Comparison of ENCODE assay signal across 8 mouse cellular contexts in genomic region chr5:122798557-122799378, GRCm38 (mm10). TPM values are rescaled to one million over a fixed set of nuclear protein-coding genes. Genes with fewer than 3 reads are reported as not detected.
DNase-seq lines count a peak whose midpoint lies in the region; ATAC-seq and TF ChIP-seq lines count a peak whose summit lies in the region.

No protein-coding gene starts in this region.

- no peak overlapping the region for H3K4me2 ChIP-seq in embryonic facial prominence, embryonic 14.5 days (ENCODE audit: low read depth, low read length)
- H3K4me2 ChIP-seq in kidney, postnatal 0 days (ENCODE audit: low read length): no peak overlapping the region
- no peak overlapping the region for H3K4me2 ChIP-seq in liver, embryonic 11.5 days

- DNase-seq in embryonic facial prominence, embryonic 14.5 days (ENCODE audit: low spot score): peak; percentile 79
- no peak for DNase-seq in embryonic facial prominence, embryonic 10.5 days (ENCODE audit: low spot score)
- peak; percentile 57 to 63 for DNase-seq in cerebellum, adult 2 months
- DNase-seq in heart, adult 8-10 months (ENCODE audit: low spot score): peak; percentile 60
- DNase-seq in kidney, postnatal 0 days (ENCODE audit: low spot score): peak; percentile 57
- DNase-seq in liver, embryonic 11.5 days (ENCODE audit: low spot score): no peak
- peak; percentile 59 to 76 for DNase-seq in urinary bladder, postnatal 4 days (ENCODE audit: low spot score in 2 of 2)

- no peak overlapping the region for H3K9ac ChIP-seq in embryonic facial prominence, embryonic 14.5 days (ENCODE audit: low read depth, low read length)
- no peak overlapping the region for H3K9ac ChIP-seq in kidney, postnatal 0 days (ENCODE audit: low read depth, low read length)
- no peak overlapping the region for H3K9ac ChIP-seq in liver, embryonic 11.5 days (ENCODE audit: low read depth, low read length)

- no peaks in the 10 kb centered on the region for H3K27me3 ChIP-seq in embryonic facial prominence, embryonic 14.5 days (replicated peaks; ENCODE audit: control insufficient read depth, insufficient read depth, low read length)
- H3K27me3 ChIP-seq in embryonic facial prominence, embryonic 10.5 days (replicated peaks; ENCODE audit: low read depth, poor library complexity, severe bottlenecking): no peaks in the 10 kb centered on the region
- H3K27me3 ChIP-seq in cerebellum, adult 2 months (ENCODE audit: control insufficient read depth, insufficient read depth, low read length): no peaks in the 10 kb centered on the region
- H3K27me3 ChIP-seq in kidney, postnatal 0 days (ENCODE audit: insufficient read depth, low read length): no peaks in the 10 kb centered on the region
- no peaks in the 10 kb centered on the region for H3K27me3 ChIP-seq in liver, embryonic 11.5 days (replicated peaks; ENCODE audit: control insufficient read depth, insufficient read depth, low read length)

- H3K27ac ChIP-seq in embryonic facial prominence, embryonic 14.5 days (replicated peaks; ENCODE audit: low read depth, low read length): no peak overlapping the region
- H3K27ac ChIP-seq in embryonic facial prominence, embryonic 10.5 days (replicated peaks): no peak overlapping the region
- peak overlapping the region; percentile 15 for H3K27ac ChIP-seq in cerebellum, adult 2 months (ENCODE audit: insufficient read depth, low read length)
- H3K27ac ChIP-seq in kidney, postnatal 0 days: 0 out of 2 replicates have a peak overlapping the region, but pooled peaks have one; percentile 19
- 0 out of 2 replicates have a peak overlapping the region, but pooled peaks have one; percentile 55 for H3K27ac ChIP-seq in liver, embryonic 11.5 days (ENCODE audit: low read depth, low read length)
- H3K27ac ChIP-seq in olfactory bulb, adult 2 months (ENCODE audit: insufficient read depth, low read depth, low read length): 0 out of 2 replicates have a peak overlapping the region, but pooled peaks have one; percentile 7

- no peak for TF ChIP-seq POLR2A in cerebellum, adult 2 months (IDR thresholded peaks at IDR 0.05; ENCODE audit: borderline replicate concordance, insufficient read depth, low read length)
- TF ChIP-seq POLR2A in olfactory bulb, adult 2 months (IDR thresholded peaks at IDR 0.05; ENCODE audit: insufficient read depth, low read depth, low read length): no peak

- peaks cover 92% of the 10 kb centered on the region for H3K36me3 ChIP-seq in embryonic facial prominence, embryonic 14.5 days (ENCODE audit: control insufficient read depth, insufficient read depth, low read length)
- peaks cover 98% of the 10 kb centered on the region for H3K36me3 ChIP-seq in embryonic facial prominence, embryonic 10.5 days (replicated peaks)
- peaks cover 72% of the 10 kb centered on the region for H3K36me3 ChIP-seq in kidney, postnatal 0 days (ENCODE audit: insufficient read depth, low read length)
- peaks cover 61% of the 10 kb centered on the region for H3K36me3 ChIP-seq in liver, embryonic 11.5 days (ENCODE audit: control insufficient read depth, insufficient read depth, low read length)

- no peak overlapping the region for H3K4me3 ChIP-seq in embryonic facial prominence, embryonic 14.5 days (ENCODE audit: low read depth, low read length)
- no peak overlapping the region for H3K4me3 ChIP-seq in embryonic facial prominence, embryonic 10.5 days
- H3K4me3 ChIP-seq in cerebellum, adult 2 months (replicated peaks; ENCODE audit: insufficient read depth, low read depth, low read length): no peak overlapping the region
- no peak overlapping the region for H3K4me3 ChIP-seq in kidney, postnatal 0 days (replicated peaks; ENCODE audit: low read depth, low read length)
- H3K4me3 ChIP-seq in liver, embryonic 11.5 days (ENCODE audit: low read depth, low read length): no peak overlapping the region
- H3K4me3 ChIP-seq in olfactory bulb, adult 2 months (ENCODE audit: insufficient read depth, low read depth, low read length): no peak overlapping the region

- TF ChIP-seq CTCF in cerebellum, adult 2 months (IDR thresholded peaks at IDR 0.05; ENCODE audit: borderline replicate concordance, insufficient read depth, low read depth, low read length): no peak
- TF ChIP-seq CTCF in kidney, postnatal 0 days (IDR thresholded peaks at IDR 0.05; ENCODE audit: low read depth): no peak
- no peak for TF ChIP-seq CTCF in olfactory bulb, adult 2 months (IDR thresholded peaks at IDR 0.05; ENCODE audit: insufficient read depth, low read depth, low read length)

- WGBS in embryonic facial prominence, embryonic 14.5 days: 67% methylated on average over 17 of the region's 17 CpGs
- 89% methylated on average over 17 of the region's 17 CpGs for WGBS in embryonic facial prominence, embryonic 10.5 days
- 37% methylated on average over 17 of the region's 17 CpGs for WGBS in cerebellum, adult 2 months
- WGBS in kidney, postnatal 0 days: 68% methylated on average over 17 of the region's 17 CpGs
- 73% methylated on average over 17 of the region's 17 CpGs for WGBS in liver, embryonic 11.5 days
- WGBS in olfactory bulb, adult 2 months: 27% methylated on average over 17 of the region's 17 CpGs

- no peaks in the 10 kb centered on the region for H3K4me1 ChIP-seq in embryonic facial prominence, embryonic 14.5 days (ENCODE audit: control insufficient read depth, insufficient read depth, low read length)
- no peaks in the 10 kb centered on the region for H3K4me1 ChIP-seq in embryonic facial prominence, embryonic 10.5 days
- H3K4me1 ChIP-seq in cerebellum, adult 2 months (ENCODE audit: control insufficient read depth, insufficient read depth, low read length): peaks cover 19% of the 10 kb centered on the region
- H3K4me1 ChIP-seq in kidney, postnatal 0 days (replicated peaks; ENCODE audit: insufficient read depth, low read length): no peaks in the 10 kb centered on the region
- H3K4me1 ChIP-seq in liver, embryonic 11.5 days (replicated peaks; ENCODE audit: control insufficient read depth, insufficient read depth, low read length): peaks cover 11% of the 10 kb centered on the region
- H3K4me1 ChIP-seq in olfactory bulb, adult 2 months (ENCODE audit: control insufficient read depth, insufficient read depth, low read length): peaks cover 22% of the 10 kb centered on the region

- ATAC-seq in embryonic facial prominence, embryonic 14.5 days (ENCODE audit: low read depth): peak; percentile 67
- ATAC-seq in kidney, postnatal 0 days (replicated peaks; ENCODE audit: low FRiP score, low read depth): no peak
- ATAC-seq in liver, embryonic 11.5 days (replicated peaks; ENCODE audit: low FRiP score): no peak

- no peaks in the 10 kb centered on the region for H3K9me3 ChIP-seq in embryonic facial prominence, embryonic 14.5 days (ENCODE audit: control insufficient read depth, low read length)
- H3K9me3 ChIP-seq in embryonic facial prominence, embryonic 10.5 days: no peaks in the 10 kb centered on the region
- H3K9me3 ChIP-seq in kidney, postnatal 0 days (replicated peaks; ENCODE audit: low read length): no peaks in the 10 kb centered on the region
- H3K9me3 ChIP-seq in liver, embryonic 11.5 days (ENCODE audit: control insufficient read depth, low read length): no peaks in the 10 kb centered on the region

RNA-seq across cellular contexts. Expression of gene Camkk2, which starts 19.6 kb away (rescaled TPM):
- polyA plus RNA-seq in embryonic facial prominence, embryonic 14.5 days (2014; fragmentation: Nextera tagmentation; extraction: Ambion mirVana): 27.7 and 28.4 TPM in 2 replicates
- polyA plus RNA-seq in embryonic facial prominence, embryonic 10.5 days (2016; fragmentation: Nextera tagmentation; extraction: Ambion mirVana): 21.9 and 26.3 TPM in 2 replicates
- polyA plus RNA-seq in cerebellum, adult 2 months (2012; rRNA removed): 212 and 243 TPM in 2 replicates
- 10 to 100 TPM in 3 of 4 experiments, 1 to 10 TPM in 1; 8.9 to 12.5 (median 11.3) TPM for total RNA-seq in heart, adult 8-10 months (2022)
- polyA plus RNA-seq in kidney, postnatal 0 days (2015; fragmentation: Nextera tagmentation; extraction: Ambion mirVana): 38.9 and 43.1 TPM in 2 replicates
- 15.5 and 16.6 TPM in 2 replicates for polyA plus RNA-seq in liver, embryonic 11.5 days (2014; fragmentation: Nextera tagmentation; extraction: Ambion mirVana)
- polyA plus RNA-seq in olfactory bulb, adult 2 months (2012; ENCODE audit: insufficient read depth, insufficient read length, low replicate concordance, missing spikeins): not detected in 2 replicates

RNA-seq across cellular contexts. Expression of gene Anapc5, which starts 22.4 kb away (rescaled TPM):
- polyA plus RNA-seq in embryonic facial prominence, embryonic 14.5 days (2014; fragmentation: Nextera tagmentation; extraction: Ambion mirVana): 367 and 424 TPM in 2 replicates
- 477 and 502 TPM in 2 replicates for polyA plus RNA-seq in embryonic facial prominence, embryonic 10.5 days (2016; fragmentation: Nextera tagmentation; extraction: Ambion mirVana)
- 325 and 326 TPM in 2 replicates for polyA plus RNA-seq in cerebellum, adult 2 months (2012; rRNA removed)
- total RNA-seq in heart, adult 8-10 months (2022): 100 to 1,000 TPM; 151 to 179 (median 164) TPM
- 258 and 302 TPM in 2 replicates for polyA plus RNA-seq in kidney, postnatal 0 days (2015; fragmentation: Nextera tagmentation; extraction: Ambion mirVana)
- 392 and 418 TPM in 2 replicates for polyA plus RNA-seq in liver, embryonic 11.5 days (2014; fragmentation: Nextera tagmentation; extraction: Ambion mirVana)
- not detected in 2 replicates for polyA plus RNA-seq in olfactory bulb, adult 2 months (2012; ENCODE audit: insufficient read depth, insufficient read length, low replicate concordance, missing spikeins)

RNA-seq across cellular contexts. Expression of gene Rnf34, which starts 51.1 kb away (rescaled TPM):
- polyA plus RNA-seq in embryonic facial prominence, embryonic 14.5 days (2014; fragmentation: Nextera tagmentation; extraction: Ambion mirVana): 32.8 and 37.1 TPM in 2 replicates
- polyA plus RNA-seq in embryonic facial prominence, embryonic 10.5 days (2016; fragmentation: Nextera tagmentation; extraction: Ambion mirVana): 48.5 and 48.7 TPM in 2 replicates
- polyA plus RNA-seq in cerebellum, adult 2 months (2012; rRNA removed): 44.8 and 45.6 TPM in 2 replicates
- 10 to 100 TPM; 30.7 to 39.8 (median 35.3) TPM for total RNA-seq in heart, adult 8-10 months (2022)
- polyA plus RNA-seq in kidney, postnatal 0 days (2015; fragmentation: Nextera tagmentation; extraction: Ambion mirVana): 33.3 and 33.9 TPM in 2 replicates
- 24.6 and 26.5 TPM in 2 replicates for polyA plus RNA-seq in liver, embryonic 11.5 days (2014; fragmentation: Nextera tagmentation; extraction: Ambion mirVana)
- not detected in 2 replicates for polyA plus RNA-seq in olfactory bulb, adult 2 months (2012; ENCODE audit: insufficient read depth, insufficient read length, low replicate concordance, missing spikeins)

Comparison
In these comparisons a context has a peak if more than half of its experiments do, and no peak if none do; other contexts are left out.
1. DNase-seq: peak in embryonic facial prominence, embryonic 14.5 days (single experiment), cerebellum, adult 2 months (2 of 2), heart, adult 8-10 months (single experiment), kidney, postnatal 0 days (single experiment) and urinary bladder, postnatal 4 days (2 of 2); none in embryonic facial prominence, embryonic 10.5 days (single experiment) and liver, embryonic 11.5 days (single experiment).
2. H3K27ac ChIP-seq: peak in cerebellum, adult 2 months (single experiment), kidney, postnatal 0 days (single experiment), liver, embryonic 11.5 days (single experiment) and olfactory bulb, adult 2 months (single experiment); none in embryonic facial prominence, embryonic 14.5 days (single experiment) and embryonic facial prominence, embryonic 10.5 days (single experiment).